Mouse (Mus musculus) lung, postnatal 0 days (tissue): Measurements from ENCODE around the gene Fxyd3. TPM values are rescaled to one million over a fixed set of nuclear protein-coding genes. Genes with fewer than 3 reads are reported as not detected.

ENCODE experiments used
- ATAC-seq: fragments of 200-750 bp; cut with Nextera tagmentation; 2 replicates; pipeline ENCODE4 v1.8.0; 2017; ENCODE audit warnings: moderate library complexity
- DNase-seq: peaks from one replicate; pipeline ENCODE4 v3.0.0-alpha.2; 2016; ENCODE audit warnings: low spot score
- H3K27ac ChIP-seq: fragments of 300-500 bp; sonication (generic); 2 replicates; pipeline ENCODE4 v1.5.1; 2014; ENCODE audit warnings: antibody characterized with exemption, mild to moderate bottlenecking, low read length, mixed read lengths
- H3K27me3 ChIP-seq: fragments of 300-500 bp; sonication (generic); replicated peaks from 2 replicates; pipeline ENCODE4 v1.6.1; 2014; ENCODE audit warnings: low read length, mixed read lengths; ENCODE audit not compliant: insufficient read depth
- H3K36me3 ChIP-seq: fragments of 300-500 bp; sonication (generic); 2 replicates; pipeline ENCODE4 v1.6.1; 2014; ENCODE audit warnings: low read length, mixed read lengths; ENCODE audit not compliant: insufficient read depth
- H3K4me1 ChIP-seq: fragments of 300-500 bp; sonication (generic); 2 replicates; pipeline ENCODE4 v1.6.1; 2014; ENCODE audit warnings: antibody characterized with exemption, low read depth, low read length, mixed read lengths; ENCODE audit not compliant: insufficient read depth
- H3K4me2 ChIP-seq: fragments of 300-500 bp; sonication (generic); replicated peaks from 2 replicates; pipeline ENCODE4 v1.6.1; 2014; ENCODE audit warnings: low read depth, mild to moderate bottlenecking, low read length, moderate library complexity, mixed read lengths
- H3K4me3 ChIP-seq: fragments of 300-500 bp; sonication (generic); 2 replicates; pipeline ENCODE4 v1.5.1; 2014; ENCODE audit warnings: low read depth, low read length
- H3K9ac ChIP-seq: fragments of 300-500 bp; sonication (generic); replicated peaks from 2 replicates; pipeline ENCODE4 v1.6.1; 2014; ENCODE audit warnings: low read depth, mild to moderate bottlenecking
- H3K9me3 ChIP-seq: fragments of 300-500 bp; sonication (generic); 2 replicates; pipeline ENCODE4 v1.6.1; 2016; ENCODE audit warnings: low read length, mixed read lengths
- CTCF ChIP-seq: IDR thresholded peaks from 2 replicates; pipeline ENCODE4 v1.5.1; 2016; ENCODE audit warnings: antibody characterized with exemption, mild to moderate bottlenecking
- EP300 ChIP-seq: IDR thresholded peaks from 2 replicates; pipeline ENCODE4 v1.6.1; 2016; ENCODE audit warnings: antibody characterized with exemption, mild to moderate bottlenecking, control low read depth
- WGBS: fragments of 180-500 bp; shearing (Covaris S2); extraction: QIAGEN DNeasy Blood & Tissue Kit; methylation state at CpG from one replicate; pipeline ENCODE4 v1.1.7; 2014; 5-methylcytosine and 5-hydroxymethylcytosine counted together
- polyA plus RNA-seq: library from polyadenylated mRNA; unstranded; fragments of >200 nt; fragmentation: Nextera tagmentation; extraction: Ambion mirVana; gene quantifications from 2 replicates; pipeline ENCODE4 v1.2.1, GENCODE M21; 2015

The Fxyd3 gene
- polyA plus RNA-seq, 1 experiment from 2014 or later = 78.1 TPM

GRCm38 (mm10) chr7:31105061-31105768 is 28.7 kb upstream of the Fxyd3 start:
- DNase-seq (no peak), ATAC-seq (no peak)
- Histone ChIP-seq H3K27me3 (no peaks in the 10 kb centered on the region), H3K4me2 (no peak overlapping the region), H3K9ac (no peak overlapping the region), H3K9me3 (no peaks in the 10 kb centered on the region), H3K4me1 (no peaks in the 10 kb centered on the region), H3K4me3 (no peak overlapping the region), H3K27ac (no peak overlapping the region), H3K36me3 (no peaks in the 10 kb centered on the region)
- TF ChIP-seq CTCF (peak; percentile 75), EP300 (no peak)
- 39% methylated on average over 15 of the region's 15 CpGs for WGBS

GRCm38 (mm10) chr7:31100786-31101185 is 24.3 kb upstream of the Fxyd3 start:
- no peaks in the 10 kb centered on the region for H3K36me3 ChIP-seq
- ATAC-seq = no peak
- no peaks in the 10 kb centered on the region for H3K9me3 ChIP-seq
- H3K27me3 ChIP-seq = no peaks in the 10 kb centered on the region
- no peak overlapping the region for H3K9ac ChIP-seq
- no peaks in the 10 kb centered on the region for H3K4me1 ChIP-seq
- H3K27ac ChIP-seq = no peak overlapping the region
- H3K4me2 ChIP-seq = no peak overlapping the region
- H3K4me3 ChIP-seq = no peak overlapping the region
- DNase-seq = no peak
- WGBS = 70% methylated on average over 14 of the region's 14 CpGs
- no peak for TF ChIP-seq EP300
- TF ChIP-seq CTCF = no peak

GRCm38 (mm10) chr7:31099612-31099982 is 23.1 kb upstream of the Fxyd3 start:
- peak; percentile 24 for TF ChIP-seq CTCF
- no peak for TF ChIP-seq EP300
- DNase-seq (no peak), ATAC-seq (no peak)
- Histone ChIP-seq H3K36me3 (no peaks in the 10 kb centered on the region), H3K27me3 (no peaks in the 10 kb centered on the region), H3K4me1 (no peaks in the 10 kb centered on the region), H3K4me2 (no peak overlapping the region), H3K9ac (no peak overlapping the region), H3K4me3 (no peak overlapping the region), H3K9me3 (no peaks in the 10 kb centered on the region), H3K27ac (no peak overlapping the region)
- WGBS = 76% methylated on average over 6 of the region's 6 CpGs

- Histone ChIP-seq H3K36me3 (no peaks in the 10 kb centered on the region), H3K9ac (no peak overlapping the region), H3K9me3 (no peaks in the 10 kb centered on the region), H3K4me1 (no peaks in the 10 kb centered on the region), H3K27ac (no peak overlapping the region), H3K27me3 (no peaks in the 10 kb centered on the region), H3K4me2 (no peak overlapping the region), H3K4me3 (no peak overlapping the region)
- 79% methylated on average over 22 of the region's 22 CpGs for WGBS
- ATAC-seq = no peak
- TF ChIP-seq CTCF (peak; percentile 46), EP300 (no peak)
- no peak for DNase-seq
These were observed 22.4 kb upstream of the Fxyd3 start for GRCm38 (mm10) chr7:31098697-31099611.

GRCm38 (mm10) chr7:31097583-31098248 is 21.2 kb upstream of the Fxyd3 start:
- no peaks in the 10 kb centered on the region for H3K9me3 ChIP-seq
- H3K9ac ChIP-seq = no peak overlapping the region
- WGBS = 48% methylated on average over 20 of the region's 20 CpGs
- no peaks in the 10 kb centered on the region for H3K4me1 ChIP-seq
- no peak overlapping the region for H3K27ac ChIP-seq
- no peak overlapping the region for H3K4me3 ChIP-seq
- H3K4me2 ChIP-seq = peak overlapping the region; percentile 39
- no peaks in the 10 kb centered on the region for H3K27me3 ChIP-seq
- TF ChIP-seq CTCF (peak; percentile 98), EP300 (no peak)
- peak; percentile 95 for DNase-seq
- no peaks in the 10 kb centered on the region for H3K36me3 ChIP-seq
- peak; percentile 95 for ATAC-seq
